Mouse (Mus musculus) forebrain, embryonic 11.5 days (tissue): ENCODE measurements around the gene Creb3l1. TPM values are rescaled to one million over a fixed set of nuclear protein-coding genes. Genes with fewer than 3 reads are reported as not detected.

ENCODE experiments used
- ATAC-seq: fragments of 200-750 bp; cut with Nextera tagmentation; replicated peaks from 2 replicates; pipeline ENCODE4 v1.8.0; 2017; ENCODE audit warnings: moderate TSS enrichment; ENCODE audit not compliant: low FRiP score
- DNase-seq: peaks from one replicate; pipeline ENCODE4 v3.0.0-alpha.2; 2017; ENCODE audit warnings: low spot score
- H3K27ac ChIP-seq: fragments of 300-500 bp; sonication (generic); 2 replicates; pipeline ENCODE4 v1.5.1; 2014; ENCODE audit warnings: low read depth, low read length
- H3K27me3 ChIP-seq: fragments of 300-500 bp; sonication (generic); 2 replicates; pipeline ENCODE4 v1.6.1; 2014; ENCODE audit warnings: mild to moderate bottlenecking, low read length, mixed read lengths; ENCODE audit not compliant: control insufficient read depth, insufficient read depth
- H3K36me3 ChIP-seq: fragments of 300-500 bp; sonication (generic); 2 replicates; pipeline ENCODE4 v1.6.1; 2014; ENCODE audit warnings: mild to moderate bottlenecking, low read length, moderate library complexity, mixed read lengths; ENCODE audit not compliant: control insufficient read depth, insufficient read depth
- H3K4me1 ChIP-seq: fragments of 300-500 bp; sonication (generic); replicated peaks from 2 replicates; pipeline ENCODE4 v1.6.1; 2014; ENCODE audit warnings: low read length, mixed read lengths; ENCODE audit not compliant: control insufficient read depth, insufficient read depth
- H3K4me2 ChIP-seq: fragments of 300-500 bp; sonication (generic); 2 replicates; pipeline ENCODE4 v1.6.1; 2014; ENCODE audit warnings: low read depth, mild to moderate bottlenecking, low read length, moderate library complexity, mixed read lengths; ENCODE audit not compliant: severe bottlenecking
- H3K4me3 ChIP-seq: fragments of 300-500 bp; sonication (generic); 2 replicates; pipeline ENCODE4 v1.5.1; 2014; ENCODE audit warnings: low read depth, low read length
- H3K9ac ChIP-seq: fragments of 300-500 bp; sonication (generic); 2 replicates; pipeline ENCODE4 v1.6.1; 2014; ENCODE audit warnings: low read length
- H3K9me3 ChIP-seq: fragments of 300-500 bp; sonication (generic); 2 replicates; pipeline ENCODE4 v1.6.1; 2016; ENCODE audit warnings: low read length, mixed read lengths; ENCODE audit not compliant: control insufficient read depth
- WGBS: fragments of 180-500 bp; shearing (Covaris S2); extraction: QIAGEN DNeasy Blood & Tissue Kit; methylation state at CpG from one replicate; pipeline ENCODE4 v1.1.7; 2014; 5-methylcytosine and 5-hydroxymethylcytosine counted together
- polyA plus RNA-seq: library from polyadenylated mRNA; unstranded; fragments of >200 nt; fragmentation: Nextera tagmentation; extraction: Ambion mirVana; gene quantifications from 2 replicates; pipeline ENCODE4 v1.2.1, GENCODE M21; 2014

The Creb3l1 gene
- polyA plus RNA-seq, 1 experiment from 2014 or later, result 1.7 TPM

GRCm38 (mm10) chr2:91959544-91960410, 64.5 kb downstream of the Creb3l1 start:
- DNase-seq, result no peak

DNA sequence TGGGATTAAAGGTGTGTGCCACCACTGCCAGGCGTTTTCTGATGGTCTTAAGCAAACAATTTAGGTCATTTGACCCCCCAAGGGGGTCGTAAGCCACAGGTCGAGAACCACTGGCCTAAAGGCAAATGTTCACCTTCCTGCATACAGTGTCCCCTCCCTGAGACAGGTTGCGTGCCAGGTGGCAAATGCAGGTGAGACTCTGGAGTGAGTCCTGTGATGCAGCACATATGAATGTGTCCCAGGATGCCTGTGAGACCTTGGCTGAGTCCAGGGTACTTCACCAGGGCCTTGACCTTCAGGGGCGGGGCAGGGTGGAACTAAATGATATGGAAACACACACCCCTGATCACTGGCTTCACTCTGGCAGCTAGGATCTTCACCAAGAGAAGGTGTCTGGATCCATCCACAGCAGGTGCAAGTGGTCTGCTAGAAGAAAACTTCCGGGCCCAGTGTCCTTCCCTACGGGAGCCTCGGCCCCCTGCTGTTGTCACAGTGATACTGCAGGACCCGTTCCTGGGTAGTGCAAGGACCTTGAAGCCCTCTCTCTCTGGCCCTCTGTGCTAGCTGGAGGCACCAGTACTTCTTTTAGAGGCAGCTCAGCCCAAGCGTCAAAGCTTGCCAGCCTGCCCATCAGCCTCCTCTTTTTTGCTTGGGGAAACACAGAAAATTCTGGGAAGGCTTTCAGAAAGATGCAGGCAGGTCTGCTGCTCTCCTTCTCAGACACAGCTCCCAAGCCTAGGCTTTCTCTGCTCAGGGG, 65.4 kb downstream of the Creb3l1 start:
- H3K27ac ChIP-seq, result no peak overlapping the region
- no peaks in the 10 kb centered on the region for H3K9me3 ChIP-seq
- ATAC-seq, result no peak
- no peak for DNase-seq
- WGBS, result 53% methylated on average over 10 of the region's 10 CpGs
- H3K4me1 ChIP-seq, result peaks cover 14% of the 10 kb centered on the region
- H3K27me3 ChIP-seq, result no peaks in the 10 kb centered on the region
- H3K9ac ChIP-seq, result no peak overlapping the region
- H3K36me3 ChIP-seq, result no peaks in the 10 kb centered on the region
- no peak overlapping the region for H3K4me3 ChIP-seq
- no peak overlapping the region for H3K4me2 ChIP-seq

More at GRCm38 (mm10) chr2:91959544-91960410, 64.5 kb downstream of the Creb3l1 start:
- no peak for ATAC-seq
- H3K4me3 ChIP-seq, result no peak overlapping the region
- 75% methylated on average over 11 of the region's 11 CpGs for whole genome bisulfite sequencing
- no peaks in the 10 kb centered on the region for H3K36me3 ChIP-seq
- no peaks in the 10 kb centered on the region for H3K9me3 ChIP-seq
- H3K4me2 ChIP-seq, result no peak overlapping the region
- H3K27ac ChIP-seq, result no peak overlapping the region
- no peak overlapping the region for H3K9ac ChIP-seq
- peaks cover 14% of the 10 kb centered on the region for H3K4me1 ChIP-seq
- no peaks in the 10 kb centered on the region for H3K27me3 ChIP-seq

GRCm38 (mm10) chr2:91958049-91958448, 66.3 kb downstream of the Creb3l1 start:
- H3K27me3 ChIP-seq, result no peaks in the 10 kb centered on the region
- no peaks in the 10 kb centered on the region for H3K36me3 ChIP-seq
- no peak overlapping the region for H3K4me3 ChIP-seq
- no peak overlapping the region for H3K27ac ChIP-seq
- no peak overlapping the region for H3K4me2 ChIP-seq
- ATAC-seq, result no peak
- H3K9ac ChIP-seq, result no peak overlapping the region; the same call in 1 of the 2 replicates
- no peak for DNase-seq
- peaks cover 15% of the 10 kb centered on the region for H3K4me1 ChIP-seq
- 90% methylated on average over 8 of the region's 8 CpGs for WGBS
- no peaks in the 10 kb centered on the region for H3K9me3 ChIP-seq

DNA sequence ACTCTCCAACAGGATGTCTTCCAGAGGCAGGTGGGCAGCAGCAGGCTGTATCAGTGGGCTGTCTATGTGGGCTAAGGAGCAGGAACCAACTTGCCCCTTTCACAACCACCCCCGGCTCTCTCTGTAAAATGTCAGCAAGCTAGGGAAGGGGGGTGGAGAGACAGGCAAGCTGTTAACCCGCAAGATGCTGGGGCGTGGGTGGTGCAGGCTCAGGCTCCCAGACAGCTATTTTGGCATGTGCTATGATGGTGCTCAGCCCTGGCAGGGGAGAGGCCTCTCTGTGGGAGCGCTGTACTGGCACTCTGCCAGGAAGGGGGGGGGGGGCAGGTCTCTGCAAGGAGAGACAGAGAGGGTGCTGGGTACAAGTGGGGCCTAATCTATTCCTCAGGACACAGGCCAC, 67.2 kb downstream of the Creb3l1 start:
- Histone ChIP-seq H3K9me3 (no peaks in the 10 kb centered on the region), H3K4me3 (no peak overlapping the region), H3K4me2 (no peak overlapping the region), H3K9ac (no peak overlapping the region), H3K4me1 (peaks cover 8% of the 10 kb centered on the region), H3K27me3 (no peaks in the 10 kb centered on the region), H3K36me3 (no peaks in the 10 kb centered on the region), H3K27ac (no peak overlapping the region)
- DNase-seq (no peak), ATAC-seq (peak; percentile 41; the same call in 1 of the 2 replicates)
- WGBS, result 74% methylated on average over 4 of the region's 4 CpGs

DNA sequence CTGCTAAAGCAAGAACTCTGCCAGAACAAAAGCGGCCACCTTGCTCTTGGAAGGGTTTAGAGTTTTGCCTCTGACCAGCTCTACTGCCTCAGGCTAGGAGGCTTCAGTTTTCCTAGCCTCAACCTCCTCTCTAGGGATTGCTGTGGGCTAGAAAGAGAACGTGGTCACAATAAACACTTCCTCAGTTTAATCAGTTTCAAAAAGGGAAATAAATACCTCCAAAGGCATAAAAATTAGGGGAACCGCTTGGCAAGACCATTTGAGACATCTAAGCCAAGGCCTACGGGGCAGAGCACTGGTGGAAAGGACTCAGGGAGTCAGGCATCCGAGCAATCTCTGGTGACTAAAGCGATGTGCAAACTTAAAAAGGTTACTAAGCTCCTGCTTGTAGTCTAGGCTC, 68.4 kb downstream of the Creb3l1 start:
- WGBS, result 83% methylated on average over 6 of the region's 6 CpGs

DNA sequence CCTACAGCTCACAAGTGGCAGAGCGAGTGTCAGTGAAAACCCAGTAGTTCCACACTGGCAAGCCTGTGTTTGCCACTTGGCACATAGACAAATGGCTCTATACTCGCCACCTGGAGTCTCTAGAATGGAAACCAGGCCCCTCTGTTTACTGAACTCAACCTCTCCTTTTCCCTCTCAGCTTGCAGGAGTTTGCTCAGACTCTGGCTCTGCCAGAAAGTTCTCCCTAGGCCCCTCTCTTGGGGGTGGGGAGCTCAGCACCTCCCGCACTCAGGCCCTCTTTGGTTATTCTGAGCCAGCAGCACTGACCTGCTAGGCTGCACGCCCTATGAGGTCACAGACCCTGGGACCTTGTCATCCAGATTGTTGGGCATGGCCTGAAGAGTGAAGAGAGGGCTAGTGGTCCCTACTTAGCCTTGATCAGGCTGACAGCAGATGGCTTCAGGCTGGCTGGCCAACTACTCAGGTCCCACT, 69.1 kb downstream of the Creb3l1 start:
- Histone ChIP-seq H3K4me1 (peaks cover 10% of the 10 kb centered on the region), H3K4me2 (no peak overlapping the region), H3K9ac (no peak overlapping the region), H3K27ac (no peak overlapping the region), H3K27me3 (no peaks in the 10 kb centered on the region), H3K9me3 (no peaks in the 10 kb centered on the region), H3K4me3 (no peak overlapping the region), H3K36me3 (no peaks in the 10 kb centered on the region)
- 98% methylated on average over 4 of the region's 4 CpGs for WGBS
- no peak for ATAC-seq
- no peak for DNase-seq

More for the DNA sequence above, 68.4 kb downstream of the Creb3l1 start:
- Histone ChIP-seq H3K36me3 (no peaks in the 10 kb centered on the region), H3K4me2 (no peak overlapping the region), H3K27me3 (no peaks in the 10 kb centered on the region), H3K9me3 (no peaks in the 10 kb centered on the region), H3K4me1 (0 out of 2 replicates have a peak, but pooled peaks cover 4% of the 10 kb centered on the region), H3K9ac (no peak overlapping the region), H3K27ac (no peak overlapping the region), H3K4me3 (no peak overlapping the region)
- ATAC-seq, result no peak
- DNase-seq, result no peak

- H3K9ac ChIP-seq, result no peak overlapping the region
- H3K27me3 ChIP-seq, result no peaks in the 10 kb centered on the region
- H3K36me3 ChIP-seq, result no peaks in the 10 kb centered on the region
- H3K9me3 ChIP-seq, result no peaks in the 10 kb centered on the region
- no peak overlapping the region for H3K27ac ChIP-seq
- DNase-seq, result no peak
- 31% methylated on average over 5 of the region's 5 CpGs for WGBS
- ATAC-seq, result no peak
- peaks cover 16% of the 10 kb centered on the region for H3K4me1 ChIP-seq
- H3K4me3 ChIP-seq, result no peak overlapping the region
- no peak overlapping the region for H3K4me2 ChIP-seq
Observed at GRCm38 (mm10) chr2:91953825-91954224, 70.5 kb downstream of the Creb3l1 start.

GRCm38 (mm10) chr2:91950275-91951085, 73.8 kb downstream of the Creb3l1 start:
- no peak overlapping the region for H3K4me3 ChIP-seq
- no peaks in the 10 kb centered on the region for H3K27me3 ChIP-seq
- ATAC-seq, result peak; percentile 76
- peaks cover 22% of the 10 kb centered on the region for H3K4me1 ChIP-seq
- peak overlapping the region; percentile 32 for H3K9ac ChIP-seq
- no peak overlapping the region for H3K4me2 ChIP-seq
- H3K9me3 ChIP-seq, result no peaks in the 10 kb centered on the region
- peak; percentile 67 for DNase-seq
- 14% methylated on average over 15 of the region's 15 CpGs for WGBS
- H3K36me3 ChIP-seq, result no peaks in the 10 kb centered on the region
- 0 out of 2 replicates have a peak overlapping the region, but pooled peaks have one; percentile 31 for H3K27ac ChIP-seq
